In the genomic region with DNA sequence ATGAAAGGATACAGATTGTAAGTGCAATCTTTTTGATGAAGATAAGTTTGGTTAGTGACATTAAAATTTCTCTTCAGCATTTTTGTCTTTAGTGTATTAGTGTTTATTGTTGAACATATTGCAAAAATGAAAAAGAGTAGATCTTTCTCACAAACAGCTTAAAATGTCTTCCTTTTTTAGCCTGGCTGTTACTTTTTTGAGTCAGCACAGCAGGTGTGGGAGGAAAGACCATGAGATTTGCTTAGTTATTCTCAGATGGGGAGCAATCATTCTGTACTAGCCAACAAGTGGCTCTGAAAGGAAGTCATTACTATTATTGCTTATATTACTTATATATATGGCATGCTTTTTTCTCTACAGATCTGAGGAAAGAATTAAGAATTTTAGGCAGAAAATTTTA, we compare ENCODE assay signal across 36 mouse cellular contexts. TPM values are rescaled to one million over a fixed set of nuclear protein-coding genes. Genes with fewer than 3 reads are reported as not detected.
"Had no signal": no experiment of that assay in that cellular context is flagged by ENCODE, and none has a peak within 500 bp of the region (broad histone marks: within the 10 kb centered on the region; RNA-seq: fewer than 3 reads in every experiment).

No protein-coding gene starts in this region.

- DNase-seq: left cerebral cortex, postnatal 4 days; liver; liver, embryonic 13.5 days; liver, postnatal 0 days; lung, adult 18-20 months; lung, adult 2 months; lung, embryonic 14.5 days; lung, postnatal 10 days; lung, postnatal 14 days; lung, postnatal 36 days; lung, postnatal 4 days; midbrain, embryonic 14.5 days had no signal

- H3K4me3 ChIP-seq: limb, embryonic 10.5 days; limb, embryonic 12.5 days; limb, embryonic 13.5 days; limb, embryonic 15.5 days; liver, embryonic 12.5 days; liver, embryonic 13.5 days; liver, embryonic 15.5 days; lung, embryonic 15.5 days; megakaryocyte, embryonic 14.5 days; midbrain, embryonic 10.5 days; midbrain, embryonic 12.5 days; midbrain, embryonic 13.5 days; midbrain, embryonic 15.5 days; myocyte; neural tube, embryonic 12.5 days had no signal

- H3K9me3 ChIP-seq: limb, embryonic 10.5 days; limb, embryonic 12.5 days; limb, embryonic 13.5 days; limb, embryonic 15.5 days; liver, embryonic 12.5 days; liver, embryonic 13.5 days; liver, embryonic 15.5 days; lung, embryonic 15.5 days; megakaryocyte, embryonic 14.5 days; midbrain, embryonic 10.5 days; midbrain, embryonic 12.5 days; midbrain, embryonic 13.5 days; midbrain, embryonic 15.5 days; neural tube, embryonic 12.5 days had no signal

- H3K9ac ChIP-seq: limb, embryonic 12.5 days; limb, embryonic 13.5 days; limb, embryonic 15.5 days; liver, embryonic 12.5 days; liver, embryonic 13.5 days; liver, embryonic 14.5 days; liver, embryonic 15.5 days; liver, postnatal 0 days; lung, embryonic 14.5 days; lung, embryonic 15.5 days; midbrain, embryonic 12.5 days; midbrain, embryonic 13.5 days; midbrain, embryonic 15.5 days; neural tube, embryonic 12.5 days had no signal

- H3K36me3 ChIP-seq: midbrain, embryonic 13.5 days; midbrain, embryonic 15.5 days had no signal

- H3K27me3 ChIP-seq: limb, embryonic 12.5 days; limb, embryonic 13.5 days; limb, embryonic 15.5 days; liver, embryonic 12.5 days; liver, embryonic 13.5 days; liver, embryonic 15.5 days; lung, embryonic 15.5 days; megakaryocyte, embryonic 14.5 days; midbrain, embryonic 12.5 days; midbrain, embryonic 13.5 days; midbrain, embryonic 15.5 days; neural tube, embryonic 12.5 days had no signal

- H3K4me1 ChIP-seq: limb, embryonic 10.5 days; limb, embryonic 12.5 days; limb, embryonic 13.5 days; limb, embryonic 15.5 days; liver, embryonic 12.5 days; liver, embryonic 13.5 days; liver, embryonic 15.5 days; lung, embryonic 15.5 days; midbrain, embryonic 10.5 days; midbrain, embryonic 12.5 days; midbrain, embryonic 13.5 days; midbrain, embryonic 15.5 days; neural tube, embryonic 12.5 days had no signal

- H3K4me2 ChIP-seq: limb, embryonic 12.5 days; limb, embryonic 13.5 days; limb, embryonic 15.5 days; liver, embryonic 11.5 days; liver, embryonic 12.5 days; liver, embryonic 13.5 days; liver, embryonic 15.5 days; lung, embryonic 14.5 days; lung, embryonic 15.5 days; midbrain, embryonic 11.5 days; midbrain, embryonic 12.5 days; midbrain, embryonic 13.5 days; midbrain, embryonic 15.5 days; neural tube, embryonic 12.5 days had no signal

- H3K27ac ChIP-seq: limb, embryonic 10.5 days; limb, embryonic 12.5 days; limb, embryonic 13.5 days; limb, embryonic 15.5 days; liver, embryonic 12.5 days; liver, embryonic 13.5 days; liver, embryonic 14.5 days; liver, embryonic 15.5 days; lung, embryonic 15.5 days; macrophage; midbrain, embryonic 10.5 days; midbrain, embryonic 12.5 days; midbrain, embryonic 13.5 days; midbrain, embryonic 15.5 days; neural tube, embryonic 12.5 days had no signal

- ATAC-seq: liver, embryonic 12.5 days; liver, postnatal 0 days; lung, postnatal 0 days; midbrain, embryonic 13.5 days; midbrain, embryonic 15.5 days; midbrain, embryonic 16.5 days had no signal

RNA-seq across cellular contexts. Expression of a gene that starts 40.5 kb away (rescaled TPM):
- total RNA-seq: megakaryocyte progenitor cell, adult 5-6 weeks; megakaryocyte, adult 5-6 weeks; megakaryocyte-erythroid progenitor cell, adult 5-6 weeks; monocyte, adult 5-6 weeks had no signal
- polyA plus RNA-seq: macrophage had no signal
